Mouse (Mus musculus): Measurements from ENCODE around the gene Myf5. TPM values are rescaled to one million over a fixed set of nuclear protein-coding genes. Genes with fewer than 3 reads are reported as not detected.

Gene Myf5
- total RNA-seq (2023): not detected

DNA sequence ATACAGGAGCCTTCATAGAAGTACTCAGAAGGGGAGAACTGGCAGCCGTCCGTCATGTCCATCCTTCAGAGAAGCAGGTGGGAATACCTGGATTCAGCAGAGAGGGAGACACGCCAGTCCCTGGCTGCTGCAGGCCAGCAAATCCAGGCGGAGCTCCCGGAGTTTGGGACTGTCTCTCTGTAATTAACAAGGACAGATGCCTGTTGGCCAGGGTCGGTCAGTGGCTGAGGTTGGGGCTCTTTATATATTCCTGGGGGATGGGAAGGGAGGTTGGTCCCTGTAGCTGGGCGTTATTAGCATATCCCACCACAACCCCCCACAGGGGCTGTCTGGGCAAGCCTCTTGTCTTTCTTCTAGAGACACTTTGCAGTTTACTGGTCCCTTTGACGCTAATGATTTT, at the start of gene Myf5:
Gene Myf5, minus strand, starts transcription at position 265 of the 400 bp plus-strand sequence.

DNA sequence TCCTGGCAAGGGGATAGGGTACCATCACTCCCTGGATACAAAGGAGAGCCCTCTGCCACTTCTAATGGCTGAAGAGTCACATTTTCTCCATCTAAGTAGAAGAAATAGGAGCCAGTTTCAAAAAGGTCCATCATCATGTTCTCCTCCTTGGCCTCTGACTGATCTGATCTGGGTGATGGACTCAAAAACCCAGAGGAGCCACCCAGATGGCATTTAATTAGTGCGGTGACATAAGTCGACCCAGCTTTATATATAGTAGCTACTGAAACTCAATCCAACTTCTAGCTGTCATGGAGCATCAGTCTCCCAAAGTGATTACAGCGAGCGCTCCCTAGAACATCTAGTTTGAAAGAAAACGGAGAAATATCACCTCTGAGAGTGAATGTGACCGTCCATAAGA, 8.6 kb upstream of the Myf5 start, which contains the start of gene Myf6:
Gene Myf6, minus strand, starts transcription at position 170 of the 400 bp plus-strand sequence.

Other genes with a start within 250 kb of the Myf5 start
- not detected for gene Lin7a, start 214.4 kb downstream of the Myf5 start, total RNA-seq (2023)
- not detected for gene Myf6, start 8.6 kb upstream of the Myf5 start, total RNA-seq (2023)
- not detected for gene Ptprq, start 233.9 kb upstream of the Myf5 start, total RNA-seq (2023)

Measured in neutrophil, adult 83 days (primary cell).